Mouse (Mus musculus) G1E (cell line): ENCODE results near the gene Pptc7.

Experiments used
- CTCF ChIP-seq: IDR thresholded peaks from 2 replicates; pipeline ENCODE4 v1.5.1; 2012; ENCODE audit warnings: low read depth, low read length, inconsistent platforms, mixed read lengths
- GATA2 ChIP-seq: IDR thresholded peaks from 2 replicates; pipeline ENCODE4 v1.6.1; 2012; ENCODE audit warnings: low read depth, low read length, inconsistent platforms, borderline replicate concordance
- POLR2AphosphoS5 ChIP-seq: IDR thresholded peaks from 2 replicates; pipeline ENCODE4 v1.6.1; 2012; ENCODE audit warnings: low read depth, low read length, inconsistent platforms; ENCODE audit not compliant: insufficient replicate concordance
- TAL1 ChIP-seq: conservative IDR thresholded peaks from 2 replicates; pipeline ENCODE4 v1.6.1; 2012; ENCODE audit warnings: low read depth, low read length, inconsistent platforms, mixed read lengths

DNA sequence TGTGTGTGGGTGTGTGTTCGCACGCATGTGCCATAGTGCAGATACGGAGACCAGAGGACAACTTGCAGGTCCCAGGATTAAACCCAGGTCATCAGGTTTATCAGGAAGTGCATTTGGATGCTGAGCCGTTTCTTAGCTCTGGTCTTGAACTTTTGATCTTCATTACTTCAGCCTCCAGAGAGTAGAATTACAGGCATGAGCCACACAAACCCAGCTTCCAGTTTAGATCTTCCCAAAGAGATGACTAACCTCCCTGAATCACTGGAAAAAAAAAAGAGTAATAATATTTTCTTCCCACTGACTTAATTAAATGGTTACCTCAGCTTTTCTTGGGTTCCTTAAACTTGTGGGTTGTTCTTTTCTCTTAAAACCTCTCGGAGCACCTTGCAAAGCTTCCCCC, 11.3 kb upstream of the Pptc7 start:
- TF ChIP-seq CTCF = no peak
- TF ChIP-seq POLR2AphosphoS5 = no peak
- no peak for TF ChIP-seq GATA2
- no peak for TF ChIP-seq TAL1
